ENCODE assay signal across 8 mouse cellular contexts in the genomic region with DNA sequence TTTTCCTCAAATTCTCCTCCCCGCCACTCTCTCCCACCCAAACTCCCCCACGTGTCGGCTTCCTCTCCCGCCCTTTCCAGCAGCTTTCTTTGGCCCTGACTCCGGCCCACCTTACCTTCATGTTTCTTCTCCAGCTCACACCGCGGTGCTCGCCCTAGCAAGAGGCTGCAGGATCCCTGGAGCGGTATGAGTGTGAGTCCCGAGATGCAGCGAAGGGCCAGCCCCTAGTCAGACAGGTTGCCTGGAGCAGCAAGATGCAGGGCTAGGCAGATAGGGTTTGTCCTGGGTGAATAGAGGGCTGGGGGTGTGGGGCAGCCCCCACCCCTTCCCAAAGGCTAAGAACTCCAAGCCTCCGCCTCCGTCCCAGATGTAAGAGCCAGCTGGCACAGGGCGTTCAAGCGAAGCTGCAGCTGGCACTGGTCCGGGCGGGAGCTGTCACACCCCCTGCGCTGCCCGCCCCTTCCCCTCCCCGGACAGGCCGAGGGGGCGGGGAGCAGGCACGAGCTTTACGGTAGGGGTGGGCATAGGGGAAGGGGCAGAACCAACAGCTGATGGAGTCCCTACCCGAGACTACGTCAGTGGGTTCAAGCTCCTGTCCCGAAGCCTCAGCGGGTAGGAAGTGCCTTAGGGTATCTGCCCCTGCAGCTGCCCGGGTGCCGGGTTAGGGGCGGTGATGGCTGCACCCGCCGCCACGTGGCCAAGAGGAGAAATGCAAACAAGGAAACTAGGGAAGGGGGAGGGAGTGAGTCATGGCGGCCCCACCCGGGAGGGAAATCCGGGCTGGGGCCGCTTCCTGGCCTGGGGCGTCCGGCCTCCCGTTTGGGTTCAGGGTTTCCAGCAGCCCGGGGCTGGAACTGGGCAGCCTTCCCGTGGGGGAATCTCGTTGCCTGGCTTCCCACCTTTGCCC. TPM values are rescaled to one million over a fixed set of nuclear protein-coding genes. Genes with fewer than 3 reads are reported as not detected.
DNase-seq lines count a peak whose midpoint lies in the region; ATAC-seq and TF ChIP-seq lines count a peak whose summit lies in the region.

TSS of gene Rapgef3 (minus strand) at position 693 of the 907 bp plus-strand sequence.

- no peak within 1 kb of the TSS for H3K27ac ChIP-seq in ES-E14 (ENCODE audit: insufficient read depth, low read depth, low read length, poor library complexity, severe bottlenecking)

- H3K4me3 ChIP-seq in ES-E14 (ENCODE audit: insufficient read depth in 1 of 2, low read depth in 1 of 2, low read length in 2 of 2, poor library complexity in 1 of 2, severe bottlenecking in 1 of 2), result peak within 1 kb of the TSS; percentile 62 to 68

- H3K36me3 ChIP-seq in ES-E14 (ENCODE audit: control insufficient read depth, insufficient read depth, low read length, poor library complexity, severe bottlenecking), result no peaks in the 10 kb centered on the region

- peak within 1 kb of the TSS; percentile 75 for H3K9ac ChIP-seq in ES-E14 (ENCODE audit: insufficient read depth, low read depth, low read length, poor library complexity, severe bottlenecking)

- in situ Hi-C loops in ES-E14 (cut with MboI; ENCODE audit: low sequenced_read_pairs in 2 of 2, unreplicated experiment in 2 of 2), result no loop called here

- no peak for DNase-seq in ES-E14 (ENCODE audit: low read depth, low spot score)
- peak; percentile 41 for DNase-seq in cerebellum, adult 11 months
- DNase-seq in forelimb bud, embryonic 11.5 days (ENCODE audit: low read depth, low spot score), result peak; percentile 70
- peak; percentile 81 for DNase-seq in layer of hippocampus, adult 9-11 months
- DNase-seq in lung, postnatal 10 days, result peak; percentile 94
- peak; percentile 73 for DNase-seq in ovary, postnatal 14 days (ENCODE audit: low spot score)
- DNase-seq in thymus, postnatal 36 days, result peak; percentile 90 to 92

- H3K4me1 ChIP-seq in ES-E14 (ENCODE audit: control insufficient read depth in 2 of 2, insufficient read depth in 2 of 2, low read length in 2 of 2, poor library complexity in 1 of 2), result peaks cover 8 to 26% of the 10 kb centered on the region in 2 experiments; a peak in 3 of 4 replicates

- ATAC-seq in hematopoietic stem cell, adult 5-6 weeks (replicated peaks in 1 of 2; ENCODE audit: insufficient read depth in 1 of 2, low FRiP score in 2 of 2, low TSS enrichment in 1 of 2, low read depth in 1 of 2, poor library complexity in 2 of 2, severe bottlenecking in 2 of 2), result peak; percentile 80 to 82

- H3K9me3 ChIP-seq in ES-E14 (ENCODE audit: control insufficient read depth, insufficient read depth, low read depth, low read length), result no peaks in the 10 kb centered on the region

TF ChIP-seq in ES-E14, 5 proteins besides CTCF, POLR2A, EP300 and RAD21:
- TF ChIP-seq ZNF384 (IDR thresholded peaks at IDR 0.05; ENCODE audit: low read depth, low read length), result no peak
- TF ChIP-seq MAFK (IDR thresholded peaks at IDR 0.05; ENCODE audit: insufficient read depth, low read depth, low read length), result no peak
- TF ChIP-seq ZC3H11A (IDR thresholded peaks at IDR 0.05; ENCODE audit: borderline replicate concordance, low read depth, low read length), result no peak
- no peak for TF ChIP-seq CHD2 (IDR thresholded peaks at IDR 0.05; ENCODE audit: low read depth, low read length)
- no peak for TF ChIP-seq HCFC1 (IDR thresholded peaks at IDR 0.05; ENCODE audit: borderline replicate concordance, insufficient read depth, low read length)

RNA-seq across cellular contexts. Expression of gene Rapgef3, which starts in this region (rescaled TPM):
- 12.5 and 12.7 TPM in 2 replicates for total RNA-seq in ES-E14 (2012; rRNA removed)
- total RNA-seq in hematopoietic stem cell, adult 5-6 weeks (2017), result 5.5 and 18.2 TPM in 2 replicates
